Mouse (Mus musculus) G1E (cell line): Measurements from ENCODE around the gene Bloc1s5.

Experiments used
- CTCF ChIP-seq: IDR thresholded peaks from 2 replicates; pipeline ENCODE4 v1.5.1; 2012; ENCODE audit warnings: low read depth, low read length, inconsistent platforms, mixed read lengths
- GATA1 ChIP-seq: IDR thresholded peaks from 2 replicates; pipeline ENCODE4 v1.6.1; 2012; ENCODE audit warnings: borderline replicate concordance, low read length, inconsistent platforms, mixed read lengths
- GATA2 ChIP-seq: IDR thresholded peaks from 2 replicates; pipeline ENCODE4 v1.6.1; 2012; ENCODE audit warnings: low read depth, low read length, inconsistent platforms, borderline replicate concordance
- TAL1 ChIP-seq: conservative IDR thresholded peaks from 2 replicates; pipeline ENCODE4 v1.6.1; 2012; ENCODE audit warnings: low read depth, low read length, inconsistent platforms, mixed read lengths

DNA sequence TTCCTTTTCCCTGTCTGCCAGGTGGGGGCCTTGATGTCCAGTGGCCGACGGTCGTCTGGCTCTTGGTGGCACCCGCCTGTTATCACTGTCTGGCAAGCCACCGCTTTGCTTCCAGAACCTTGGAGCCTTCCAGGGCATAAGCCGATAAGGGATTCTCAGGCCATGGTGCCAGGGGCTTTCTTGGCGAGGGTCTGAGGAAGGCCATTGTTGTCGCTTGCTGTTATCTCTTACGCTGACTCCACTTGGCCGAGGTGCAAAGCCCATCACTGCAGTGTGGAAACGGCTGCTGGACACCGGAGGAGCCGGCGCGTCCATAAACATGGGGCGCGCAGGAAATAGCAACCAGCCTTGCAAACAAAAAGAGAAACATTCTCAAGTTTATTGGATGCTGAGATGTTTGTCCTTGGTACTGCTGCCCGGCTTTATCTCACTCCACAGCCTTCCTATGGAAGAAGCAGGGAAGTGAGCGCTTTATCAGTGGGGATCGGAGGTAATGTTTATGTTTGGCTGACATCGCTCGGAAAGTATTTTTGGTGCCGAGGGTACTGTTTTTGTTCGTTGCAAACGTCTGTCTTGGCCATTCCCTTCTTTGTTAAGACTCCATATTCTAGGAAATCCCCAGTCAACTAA lies 54.8 kb downstream of the Bloc1s5 start:
- no peak for TF ChIP-seq GATA1
- TF ChIP-seq CTCF, result no peak
- TF ChIP-seq TAL1, result no peak
- TF ChIP-seq GATA2, result no peak
